Mouse (Mus musculus): ENCODE measurements around the gene Cel. TPM values are rescaled to one million over a fixed set of nuclear protein-coding genes. Genes with fewer than 3 reads are reported as not detected.

Gene Cel
- polyA plus RNA-seq, 1 experiment from 2014 or later: not detected

Small RNA genes lying within 50 kb of the gene (microRNA-seq; reads per million reads assigned to microRNA genes)
- not detected for gene Gm22824

Other genes with a start within 250 kb of the Cel start
- gene Ppp1r26, start 116.6 kb downstream of the Cel start, polyA plus RNA-seq (2014; fragmentation: Nextera tagmentation; extraction: Ambion mirVana): 15.5 and 15.9 TPM in 2 replicates
- 4.0 and 6.2 TPM in 2 replicates for gene 1700007K13Rik, start 97.1 kb downstream of the Cel start, polyA plus RNA-seq (2014; fragmentation: Nextera tagmentation; extraction: Ambion mirVana)
- gene Mrps2, start 95.3 kb downstream of the Cel start, polyA plus RNA-seq (2014; fragmentation: Nextera tagmentation; extraction: Ambion mirVana): 49.3 and 51.8 TPM in 2 replicates
- gene Gbgt1, start 66.5 kb downstream of the Cel start, polyA plus RNA-seq (2014; fragmentation: Nextera tagmentation; extraction: Ambion mirVana): 1.3 and 1.7 TPM in 2 replicates
- 0.90 and 2.9 TPM in 2 replicates for gene Gm10134, start 57.3 kb downstream of the Cel start, polyA plus RNA-seq (2014; fragmentation: Nextera tagmentation; extraction: Ambion mirVana)
- gene Ralgds, start 50.3 kb downstream of the Cel start, polyA plus RNA-seq (2014; fragmentation: Nextera tagmentation; extraction: Ambion mirVana): 92.9 and 95.5 TPM in 2 replicates
- gene Gtf3c5, start 20.3 kb upstream of the Cel start, polyA plus RNA-seq (2014; fragmentation: Nextera tagmentation; extraction: Ambion mirVana): 28.6 and 29.3 TPM in 2 replicates
- not detected in 2 replicates for gene Gfi1b, start 58.6 kb upstream of the Cel start, polyA plus RNA-seq (2014; fragmentation: Nextera tagmentation; extraction: Ambion mirVana)
- 29.2 and 29.4 TPM in 2 replicates for gene Tsc1, start 77.8 kb upstream of the Cel start, polyA plus RNA-seq (2014; fragmentation: Nextera tagmentation; extraction: Ambion mirVana)
- 4.1 and 6.2 TPM in 2 replicates for gene Spaca9, start 136.3 kb upstream of the Cel start, polyA plus RNA-seq (2014; fragmentation: Nextera tagmentation; extraction: Ambion mirVana)
- 2.2 and 2.7 TPM in 2 replicates for gene Ak8, start 136.8 kb upstream of the Cel start, polyA plus RNA-seq (2014; fragmentation: Nextera tagmentation; extraction: Ambion mirVana)